Mouse (Mus musculus) adrenal gland, postnatal 14 days (tissue): ENCODE results near the gene Ttyh3. TPM values are rescaled to one million over a fixed set of nuclear protein-coding genes. Genes with fewer than 3 reads are reported as not detected.
A peak's percentile ranks its signal among the peaks of the same experiment; 100 is the strongest.
"Not testable (repeated sequence)": the region's sequence is repeated elsewhere in the genome, so short reads cannot be mapped to it uniquely, and the experiment has no call there.

Experiments used
- DNase-seq: peaks from one replicate; pipeline ENCODE4 v3.0.0; 2021; ENCODE audit warnings: mixed read lengths
- long read RNA-seq, 2 experiments: library from polyadenylated mRNA; stranded (forward); transcript quantifications; one replicate each; pipeline ENCODE4 v2.0.0; 2021
- total RNA-seq: library from RNA; stranded (reverse); gene quantifications from 2 replicates; pipeline ENCODE4 v1.2.3, GENCODE M21; 2021

Ttyh3 gene
- 72.5 and 83.6 TPM in 2 replicates for total RNA-seq
- long read RNA-seq, experiment 1, full-length matches to known transcripts: 18 of 60 reads
- long read RNA-seq, experiment 1, partial matches to known transcripts: 14 of 60 reads
- long read RNA-seq, experiment 1, other reads (novel, unspliced or antisense): 28 of 60 reads
- long read RNA-seq, experiment 2, full-length matches to known transcripts: 16 of 43 reads
- long read RNA-seq, experiment 2, partial matches to known transcripts: 24 of 43 reads
- long read RNA-seq, experiment 2, other reads (novel, unspliced or antisense): 3 of 43 reads

- DNase-seq: peak; percentile 71
Observed at GRCm38 (mm10) chr5:140648519-140649100, at the start of gene Ttyh3. TSS of gene Ttyh3 (minus strand) at chr5:140649031.

GRCm38 (mm10) chr5:140695987-140696386 is 47.2 kb upstream of the Ttyh3 start:
- no peak for DNase-seq

GRCm38 (mm10) chr5:140688434-140688833 is 39.6 kb upstream of the Ttyh3 start:
- DNase-seq: no peak

DNA sequence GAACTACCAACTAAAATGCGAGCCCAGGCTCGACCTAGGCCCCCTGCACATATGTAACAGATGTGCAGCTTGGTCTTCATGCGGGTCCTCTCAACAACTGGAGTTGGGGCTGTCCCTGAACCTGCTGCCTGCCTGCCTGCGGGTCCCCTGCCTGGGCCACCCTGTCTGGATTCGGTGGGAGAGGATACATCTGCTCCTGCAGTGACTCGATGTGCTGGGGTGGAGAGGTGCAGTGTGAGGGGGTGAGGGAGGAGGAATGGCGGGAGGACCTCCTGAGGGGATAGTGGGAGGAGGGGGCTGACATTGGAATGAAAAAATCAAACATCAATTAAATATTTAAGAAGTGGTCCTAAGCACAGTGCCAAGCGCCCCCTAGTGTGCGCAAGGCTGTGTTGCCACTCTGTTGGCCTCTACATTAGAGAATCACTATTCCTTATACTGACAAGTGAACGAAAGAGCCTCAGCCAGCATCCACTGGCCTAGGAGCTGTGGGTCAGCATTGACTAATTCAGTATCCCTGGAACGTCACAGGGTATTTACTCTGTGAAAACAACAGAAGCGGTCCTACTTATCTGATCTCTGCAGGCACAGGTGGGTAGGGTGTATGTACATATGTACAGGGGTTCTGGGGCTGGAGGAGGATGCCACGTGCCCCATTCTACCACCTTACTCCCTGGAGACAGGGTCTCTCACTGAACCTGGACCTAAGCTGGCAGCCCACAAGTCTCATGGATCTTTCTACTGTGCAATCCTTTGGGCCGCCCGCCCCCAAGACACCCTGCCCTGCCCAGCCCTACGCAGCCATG is 35.7 kb upstream of the Ttyh3 start:
- peak; percentile 63 for DNase-seq

DNA sequence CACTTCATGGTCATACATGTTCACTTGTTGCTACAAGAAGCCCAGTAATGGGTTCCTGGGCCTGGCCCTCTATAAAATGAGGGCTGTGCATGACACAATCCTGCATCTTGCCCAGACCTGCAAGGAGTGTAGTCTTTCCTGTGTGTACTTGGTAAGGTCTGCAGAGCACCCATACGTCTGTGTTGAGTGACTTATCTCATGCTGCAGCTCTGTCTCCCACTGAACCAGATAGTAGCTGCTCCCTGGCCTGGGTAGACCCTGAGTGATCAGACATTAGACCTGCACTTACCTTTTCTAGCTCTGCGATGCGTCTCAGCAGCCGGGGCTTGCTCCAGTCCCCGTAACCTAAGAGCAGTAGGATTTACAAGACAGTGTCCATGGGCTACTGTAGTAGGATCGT is 33.3 kb upstream of the Ttyh3 start:
- no peak for DNase-seq

DNA sequence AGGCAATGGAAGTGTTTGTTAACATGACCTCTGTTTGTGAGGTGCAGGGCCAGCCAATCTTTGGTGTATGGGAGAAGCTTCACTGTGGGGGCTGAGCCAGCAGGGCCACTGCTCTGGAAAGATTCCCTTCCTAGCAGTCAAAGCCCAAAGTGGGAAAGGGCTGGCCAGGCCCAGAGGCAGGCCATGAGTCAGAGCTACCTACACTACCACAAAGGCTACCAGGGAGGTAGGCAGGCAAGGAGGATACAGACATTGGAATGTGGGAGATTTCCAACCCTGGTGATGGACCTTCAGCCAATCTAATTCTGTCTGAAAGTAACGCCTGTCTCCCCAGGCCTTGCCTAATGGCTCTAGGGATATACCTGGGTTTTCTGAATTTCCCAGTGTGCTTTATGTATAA is 32.1 kb upstream of the Ttyh3 start:
- no peak for DNase-seq

DNA sequence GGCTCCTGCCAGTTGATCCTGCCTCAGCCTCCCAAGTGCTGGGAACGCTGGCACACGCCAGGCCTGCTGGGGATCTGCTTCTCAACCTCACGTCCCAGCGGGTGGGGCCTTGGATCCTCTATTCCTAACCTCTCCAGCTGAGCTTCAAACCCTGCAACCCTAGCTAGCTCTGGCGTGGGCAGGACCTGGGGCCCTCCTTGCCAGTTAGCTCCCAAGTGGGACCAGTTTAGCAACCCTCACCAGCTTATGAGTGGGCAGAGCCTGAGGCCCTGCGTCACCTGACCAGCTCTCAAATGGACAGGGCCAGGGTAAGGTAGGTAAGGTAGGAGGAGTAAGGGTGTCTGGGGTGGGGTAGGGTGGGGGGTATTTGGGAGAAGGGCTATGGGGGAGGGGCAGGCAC is 31.2 kb upstream of the Ttyh3 start:
- DNase-seq: peak; percentile 59

DNA sequence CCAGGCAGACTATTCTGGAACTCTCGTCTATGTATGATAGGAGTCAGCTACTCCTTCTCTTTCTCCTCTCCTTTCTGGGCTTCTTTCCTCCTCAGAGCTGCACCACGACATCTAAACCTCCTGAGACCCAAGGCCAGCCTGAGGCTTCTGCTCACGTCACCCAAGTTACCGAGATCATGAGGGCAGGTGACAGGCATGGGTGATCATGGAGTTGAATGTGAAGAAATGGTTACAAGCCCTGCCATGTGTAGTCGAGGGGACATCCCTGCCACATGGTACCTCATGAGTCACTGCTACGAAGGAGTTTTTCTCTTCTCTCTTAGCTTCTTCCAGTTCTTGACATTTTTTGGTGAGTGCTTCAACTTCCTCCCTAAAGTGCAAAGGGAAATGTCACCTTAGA is 28.3 kb upstream of the Ttyh3 start:
- no peak for DNase-seq

GRCm38 (mm10) chr5:140675640-140676039 is 26.8 kb upstream of the Ttyh3 start:
- no peak for DNase-seq

GRCm38 (mm10) chr5:140675079-140675478 is 26.2 kb upstream of the Ttyh3 start:
- DNase-seq: peak; percentile 35

DNA sequence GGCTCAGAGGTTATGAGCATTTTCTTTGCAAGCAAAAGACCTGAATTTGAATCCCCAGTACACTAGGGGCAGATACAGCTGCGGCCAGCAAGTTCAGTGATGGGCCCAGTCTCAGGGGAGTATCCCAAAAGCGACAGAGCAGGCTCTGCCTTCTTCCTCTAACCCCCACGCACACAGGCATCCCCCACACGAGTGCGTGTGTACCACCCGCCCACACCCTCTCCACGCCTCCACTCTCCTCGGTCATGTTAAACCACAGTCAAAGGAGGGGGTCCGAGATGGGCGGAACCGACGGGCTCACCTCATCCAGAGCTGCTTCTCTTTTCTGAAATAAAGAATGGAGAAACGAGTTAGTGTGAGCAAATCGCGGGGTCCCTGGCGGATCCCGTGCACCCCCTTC is 25.2 kb upstream of the Ttyh3 start:
- no peak for DNase-seq

GRCm38 (mm10) chr5:140672603-140673002 is 23.8 kb upstream of the Ttyh3 start:
- DNase-seq: not testable (repeated sequence)

DNA sequence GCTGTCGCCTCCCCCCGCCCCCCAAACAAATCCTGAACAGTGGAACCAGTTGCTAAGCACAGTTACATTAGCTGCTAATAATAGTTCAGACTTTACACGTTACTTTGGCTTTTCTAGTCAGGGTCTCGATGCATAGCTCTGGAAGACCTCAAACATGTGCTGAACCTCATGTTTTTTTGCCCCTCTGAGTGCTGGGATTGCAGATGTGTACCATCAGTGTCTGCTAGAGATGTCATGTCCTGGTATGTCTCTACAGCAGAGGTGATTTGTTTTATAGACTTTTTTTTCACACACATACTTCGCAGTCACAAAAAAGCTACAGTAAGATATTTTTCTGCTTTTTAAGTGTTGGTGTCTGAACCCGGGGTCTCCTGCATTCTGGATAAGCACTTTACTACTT is 23.3 kb upstream of the Ttyh3 start:
- DNase-seq: no peak

DNA sequence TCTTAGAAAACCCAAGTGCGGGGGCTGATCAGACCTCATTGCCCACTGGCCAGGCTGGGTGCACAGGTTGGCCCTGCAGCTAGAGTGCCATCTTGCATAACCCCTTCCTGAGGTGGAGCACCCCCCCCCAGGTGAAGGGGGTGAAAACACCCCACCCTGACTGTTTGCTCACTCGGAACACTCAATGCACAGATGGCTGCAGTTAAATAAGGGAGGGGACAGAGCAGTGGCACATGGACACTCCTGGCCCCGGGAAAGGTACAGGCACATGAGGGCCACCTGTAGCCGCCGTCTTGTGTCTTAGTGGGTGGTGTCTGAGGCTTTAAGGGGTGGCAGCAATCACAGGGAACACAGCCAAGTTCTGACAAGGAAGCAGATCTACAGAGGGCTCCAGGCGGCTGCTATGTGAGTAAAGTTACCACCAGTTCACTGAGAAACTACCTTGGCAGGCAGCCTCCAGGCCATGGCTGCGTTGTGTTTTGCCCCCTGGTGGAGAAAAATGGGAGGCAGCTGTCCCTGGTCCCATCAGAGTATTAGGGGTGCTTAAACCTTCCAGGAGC is 14.9 kb upstream of the Ttyh3 start:
- peak; percentile 84 for DNase-seq

GRCm38 (mm10) chr5:140662741-140663592 is 14.1 kb upstream of the Ttyh3 start:
- DNase-seq: peak; percentile 59

DNA sequence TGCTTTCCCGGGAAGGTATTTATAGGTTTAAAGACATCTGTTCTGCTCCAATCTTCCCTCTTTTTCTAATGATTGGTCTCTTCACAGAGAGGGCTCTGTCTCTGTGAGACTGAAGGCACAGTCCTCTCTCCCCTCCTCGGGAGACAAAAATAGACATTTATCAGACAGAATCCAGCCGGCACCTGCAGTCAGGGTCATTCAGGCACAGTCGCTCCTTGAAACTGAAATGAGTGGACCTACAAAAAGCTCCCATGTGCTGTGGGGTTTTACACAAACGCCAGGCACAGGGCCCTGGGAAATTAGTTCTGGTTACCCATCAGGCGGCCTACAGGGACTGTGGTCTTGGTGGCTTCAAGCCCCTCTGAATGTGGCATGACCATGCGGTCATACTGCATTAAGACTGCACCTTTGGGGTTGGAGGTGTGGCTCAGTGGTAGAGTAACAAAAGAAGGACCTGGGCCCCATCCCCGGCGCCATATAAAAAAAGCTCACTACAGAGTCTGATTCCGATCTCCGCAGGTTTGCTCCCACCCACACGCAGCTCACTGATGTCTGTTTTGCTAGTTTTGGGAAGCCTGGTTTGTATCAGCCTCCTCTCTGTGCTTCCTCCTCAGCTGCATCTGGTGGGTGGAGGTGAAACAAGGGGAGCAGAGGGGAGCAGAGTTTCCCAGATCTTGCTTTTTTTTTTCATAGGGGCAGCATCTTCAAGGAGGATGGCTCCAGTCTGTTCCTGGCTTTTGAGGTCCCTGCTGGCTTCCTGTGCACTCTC is 13.2 kb upstream of the Ttyh3 start:
- DNase-seq: no peak

GRCm38 (mm10) chr5:140661427-140661826 is 12.6 kb upstream of the Ttyh3 start:
- DNase-seq: no peak

DNA sequence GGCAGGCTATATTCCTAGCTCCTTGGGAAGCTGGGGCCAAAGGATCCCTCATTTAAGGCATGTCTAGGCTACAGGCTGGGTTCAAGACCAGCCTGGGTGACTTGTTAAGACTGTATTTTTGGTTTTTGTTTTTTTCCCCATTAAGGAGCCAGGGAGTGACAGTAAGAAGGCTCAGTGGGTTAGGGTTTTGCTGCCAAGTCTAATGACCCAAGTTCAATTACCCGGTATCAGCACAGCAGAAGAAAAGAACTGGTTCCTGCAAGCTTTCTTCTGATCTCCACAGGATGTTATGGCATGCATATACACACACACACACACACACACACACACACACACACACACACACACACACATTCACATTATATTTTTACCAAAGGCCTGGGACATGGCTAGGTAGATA is 11.6 kb upstream of the Ttyh3 start:
- DNase-seq: no peak

GRCm38 (mm10) chr5:140659607-140660272 is 10.9 kb upstream of the Ttyh3 start:
- DNase-seq: peak; percentile 46

GRCm38 (mm10) chr5:140654096-140654845 is 5.4 kb upstream of the Ttyh3 start:
- peak; percentile 85 for DNase-seq
